Mouse (Mus musculus) liver (tissue): ENCODE measurements at regions not wholly inside any gene's neighbourhood (a gene's known extent, or its start where the extent isn't known, plus 50 kb on each side); places are given as distances from the start of the nearest gene placed in this dataset.

Experiments
- DNase-seq: peaks from one replicate; pipeline ENCODE4 v3.0.0-alpha.2; 2020; ENCODE audit warnings: mixed read lengths

GRCm38 (mm10) chr8:100796628-100797027 lies 1380.4 kb upstream of the Cdh8 start:
- DNase-seq, result no peak

- no peak for DNase-seq
Observed at GRCm38 (mm10) chr8:100793951-100794350, 1377.7 kb upstream of the Cdh8 start.

GRCm38 (mm10) chr8:100790592-100791141 lies 1374.4 kb upstream of the Cdh8 start:
- DNase-seq, result no peak

GRCm38 (mm10) chr8:100788132-100788531 lies 1371.9 kb upstream of the Cdh8 start:
- no peak for DNase-seq

GRCm38 (mm10) chr8:100772742-100773370 lies 1356.6 kb upstream of the Cdh8 start:
- peak; percentile 22 for DNase-seq

GRCm38 (mm10) chr8:100769617-100770016 lies 1353.3 kb upstream of the Cdh8 start:
- no peak for DNase-seq

GRCm38 (mm10) chr8:100733927-100734326 lies 1317.7 kb upstream of the Cdh8 start:
- no peak for DNase-seq

GRCm38 (mm10) chr8:100702365-100702764 lies 1286.1 kb upstream of the Cdh8 start:
- DNase-seq, result no peak

GRCm38 (mm10) chr8:100695043-100695442 lies 1278.8 kb upstream of the Cdh8 start:
- DNase-seq, result no peak

- no peak for DNase-seq
Observed at GRCm38 (mm10) chr8:100678580-100678979, 1262.3 kb upstream of the Cdh8 start.
